Mouse (Mus musculus) megakaryocyte, embryonic 14.5 days (primary cell): ENCODE results near the gene Erp44.

Experiments used
- FLI1 ChIP-seq: IDR thresholded peaks from 2 replicates; pipeline ENCODE4 v1.6.1; 2012; ENCODE audit warnings: low read length, inconsistent platforms, mixed read lengths
- GATA1 ChIP-seq: IDR thresholded peaks from 3 replicates; pipeline ENCODE4 v1.6.1; 2012; ENCODE audit warnings: mixed read lengths, low read length, inconsistent platforms, borderline replicate concordance

DNA sequence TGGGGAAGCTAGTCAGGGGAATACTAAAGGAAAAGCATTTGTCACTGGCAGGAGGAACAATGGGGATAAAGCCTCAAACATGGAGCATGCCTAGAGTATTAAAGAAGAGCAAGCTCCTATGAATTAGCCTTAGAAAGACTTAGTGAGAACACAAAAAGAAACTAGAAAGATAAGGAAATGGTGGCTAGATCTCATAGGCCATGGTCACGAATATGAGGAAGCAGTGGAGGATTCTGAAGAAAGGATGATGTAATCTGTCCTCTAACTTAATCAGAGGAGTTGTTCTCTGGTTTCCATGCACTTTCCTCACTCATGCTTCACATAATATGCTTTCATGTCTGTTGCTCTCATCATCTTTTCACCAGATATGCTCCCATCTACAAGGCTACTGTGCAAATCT, 42.7 kb upstream of the Erp44 start:
- TF ChIP-seq GATA1 (no peak), FLI1 (no peak)
